Mouse (Mus musculus): ENCODE measurements at regions not wholly inside any gene's neighbourhood (a gene's known extent, or its start where the extent isn't known, plus 50 kb on each side); places are given as distances from the start of the nearest gene placed in this dataset.

DNA sequence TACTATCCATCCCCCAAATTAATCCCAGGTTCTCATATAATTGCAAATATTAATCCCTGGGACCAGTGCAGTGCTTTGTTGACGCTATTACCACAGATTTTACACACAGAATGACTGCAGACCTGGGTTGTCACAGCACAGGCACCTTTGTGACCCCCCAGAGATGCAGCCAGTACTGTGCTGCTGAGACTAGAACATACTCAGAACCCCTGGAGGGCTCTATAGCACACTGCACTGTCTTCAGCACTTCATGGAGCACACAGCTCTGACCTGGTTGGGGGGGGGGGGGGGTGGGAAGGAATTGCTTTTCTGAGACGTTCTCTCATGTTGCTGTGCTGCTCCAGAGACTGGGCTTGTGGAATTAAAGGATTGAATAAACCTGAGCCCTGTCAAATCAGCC is 154.9 kb upstream of the Gm34302 start:
- Histone ChIP-seq H3K9ac (no peak overlapping the region), H3K36me3 (no peaks in the 10 kb centered on the region), H3K4me1 (no peaks in the 10 kb centered on the region), H3K27ac (no peak overlapping the region), H3K4me3 (replicated peaks) (no peak overlapping the region), H3K4me2 (no peak overlapping the region), H3K27me3 (no peaks in the 10 kb centered on the region), H3K9me3 (replicated peaks) (no peaks in the 10 kb centered on the region)
- no peak for ATAC-seq (replicated peaks; ENCODE audit: low FRiP score)
- 47% methylated on average over 2 of the region's 2 CpGs for WGBS

- H3K27ac ChIP-seq = no peak overlapping the region
- H3K27me3 ChIP-seq = no peaks in the 10 kb centered on the region
- H3K9ac ChIP-seq = no peak overlapping the region
- no peaks in the 10 kb centered on the region for H3K9me3 ChIP-seq (replicated peaks)
- H3K36me3 ChIP-seq = no peaks in the 10 kb centered on the region
- 85% methylated on average over 5 of the region's 5 CpGs for WGBS
- H3K4me3 ChIP-seq (replicated peaks) = no peak overlapping the region
- ATAC-seq (replicated peaks; ENCODE audit: low FRiP score) = no peak
- H3K4me2 ChIP-seq = no peak overlapping the region
- no peaks in the 10 kb centered on the region for H3K4me1 ChIP-seq
These were observed 154.2 kb upstream of the Gm34302 start for GRCm38 (mm10) chr3:63637913-63638312.

- no peak for ATAC-seq (replicated peaks; ENCODE audit: low FRiP score)
- Histone ChIP-seq H3K4me2 (no peak overlapping the region), H3K36me3 (no peaks in the 10 kb centered on the region), H3K4me3 (replicated peaks) (no peak overlapping the region), H3K9me3 (replicated peaks) (no peaks in the 10 kb centered on the region), H3K4me1 (no peaks in the 10 kb centered on the region), H3K27ac (no peak overlapping the region), H3K9ac (no peak overlapping the region), H3K27me3 (no peaks in the 10 kb centered on the region)
- 77% methylated on average over 5 of the region's 5 CpGs for WGBS
These were observed 144.0 kb upstream of the Gm34302 start for GRCm38 (mm10) chr3:63627724-63628123.

GRCm38 (mm10) chr3:63616127-63616526 is 132.4 kb upstream of the Gm34302 start:
- Histone ChIP-seq H3K9me3 (replicated peaks) (no peaks in the 10 kb centered on the region), H3K27me3 (no peaks in the 10 kb centered on the region), H3K4me3 (replicated peaks) (no peak overlapping the region), H3K4me1 (peaks cover 3% of the 10 kb centered on the region; the same call in 1 of the 2 replicates), H3K36me3 (no peaks in the 10 kb centered on the region), H3K9ac (no peak overlapping the region), H3K27ac (no peak overlapping the region), H3K4me2 (no peak overlapping the region)
- no peak; the same call in 1 of the 2 replicates for ATAC-seq (replicated peaks; ENCODE audit: low FRiP score)
- 36% methylated on average over 5 of the region's 5 CpGs for WGBS

- H3K9me3 ChIP-seq (replicated peaks) = no peaks in the 10 kb centered on the region
- 37% methylated on average over 1 of the region's 1 CpGs for WGBS
- H3K36me3 ChIP-seq = no peaks in the 10 kb centered on the region
- H3K27me3 ChIP-seq = no peaks in the 10 kb centered on the region
- H3K9ac ChIP-seq = no peak overlapping the region
- no peak for ATAC-seq (replicated peaks; ENCODE audit: low FRiP score)
- no peak overlapping the region for H3K4me2 ChIP-seq
- no peak overlapping the region for H3K4me3 ChIP-seq (replicated peaks)
- H3K4me1 ChIP-seq = peaks cover 10% of the 10 kb centered on the region; the same call in 1 of the 2 replicates
- peak overlapping the region; percentile 19; the same call in 1 of the 2 replicates for H3K27ac ChIP-seq
These were observed 130.0 kb upstream of the Gm34302 start for GRCm38 (mm10) chr3:63613652-63614051.

- no peak overlapping the region for H3K4me2 ChIP-seq
- no peak overlapping the region for H3K4me3 ChIP-seq (replicated peaks)
- H3K9ac ChIP-seq = no peak overlapping the region
- no peaks in the 10 kb centered on the region for H3K9me3 ChIP-seq (replicated peaks)
- no peaks in the 10 kb centered on the region for H3K27me3 ChIP-seq
- no peaks in the 10 kb centered on the region for H3K36me3 ChIP-seq
- H3K27ac ChIP-seq = peak overlapping the region; percentile 19; the same call in 1 of the 2 replicates
- peaks cover 10% of the 10 kb centered on the region; the same call in 1 of the 2 replicates for H3K4me1 ChIP-seq
- peak; percentile 78 for ATAC-seq (replicated peaks; ENCODE audit: low FRiP score)
- WGBS = 18% methylated on average over 3 of the region's 3 CpGs
These were observed 129.2 kb upstream of the Gm34302 start for GRCm38 (mm10) chr3:63612767-63613363.

GRCm38 (mm10) chr3:63610113-63610919 is 126.6 kb upstream of the Gm34302 start:
- Histone ChIP-seq H3K27me3 (no peaks in the 10 kb centered on the region), H3K27ac (peak overlapping the region; percentile 60), H3K9me3 (replicated peaks) (no peaks in the 10 kb centered on the region), H3K9ac (no peak overlapping the region), H3K4me3 (replicated peaks) (peak overlapping the region; percentile 26; the same call in 1 of the 2 replicates), H3K36me3 (no peaks in the 10 kb centered on the region), H3K4me2 (peak overlapping the region; percentile 51), H3K4me1 (peaks cover 10% of the 10 kb centered on the region; the same call in 1 of the 2 replicates)
- ATAC-seq (replicated peaks; ENCODE audit: low FRiP score) = peak; percentile 63
- WGBS = 32% methylated on average over 5 of the region's 5 CpGs

DNA sequence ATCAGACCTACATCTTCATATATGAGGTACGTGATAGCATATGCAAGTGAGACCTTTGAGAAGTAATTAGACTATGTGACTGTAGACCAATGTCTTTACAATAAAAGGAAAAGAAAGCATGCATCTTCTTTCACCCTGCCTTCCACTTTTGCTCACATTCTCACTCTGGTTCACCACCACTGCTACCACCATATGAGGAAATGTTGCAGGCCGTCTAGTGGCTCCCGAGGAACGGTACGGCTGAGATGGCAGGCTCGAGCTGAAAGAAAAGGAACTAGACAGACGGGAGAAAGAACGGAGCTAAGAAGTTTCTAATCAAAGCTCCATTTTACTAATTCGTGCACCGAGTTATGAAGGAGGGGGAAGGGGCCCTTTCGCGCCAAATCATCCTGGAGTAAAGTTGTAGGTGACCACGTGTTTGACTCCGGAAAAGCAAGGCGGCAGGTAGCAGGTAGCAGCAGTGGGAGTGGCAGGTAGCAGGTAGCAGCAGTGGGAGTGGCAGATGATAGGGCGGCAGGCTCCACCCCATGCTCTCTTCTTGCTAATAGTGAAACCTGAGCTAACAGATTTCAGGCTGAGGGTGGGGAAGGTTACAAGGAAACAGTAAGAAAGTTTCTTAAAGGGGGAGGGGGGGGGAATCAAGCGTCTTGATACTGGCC is 125.9 kb upstream of the Gm34302 start:
- no peak overlapping the region for H3K9ac ChIP-seq
- peaks cover 10% of the 10 kb centered on the region; the same call in 1 of the 2 replicates for H3K4me1 ChIP-seq
- peak overlapping the region; percentile 26 for H3K4me3 ChIP-seq (replicated peaks)
- no peaks in the 10 kb centered on the region for H3K36me3 ChIP-seq
- H3K27ac ChIP-seq = peak overlapping the region; percentile 60
- WGBS = 20% methylated on average over 17 of the region's 17 CpGs
- no peaks in the 10 kb centered on the region for H3K9me3 ChIP-seq (replicated peaks)
- H3K4me2 ChIP-seq = peak overlapping the region; percentile 51
- H3K27me3 ChIP-seq = no peaks in the 10 kb centered on the region
- ATAC-seq (replicated peaks; ENCODE audit: low FRiP score) = peak; percentile 83

GRCm38 (mm10) chr3:63582717-63583696 is 99.3 kb upstream of the Gm34302 start:
- 48% methylated on average over 15 of the region's 15 CpGs for WGBS
- Histone ChIP-seq H3K4me2 (no peak overlapping the region), H3K27ac (no peak overlapping the region), H3K9me3 (replicated peaks) (no peaks in the 10 kb centered on the region), H3K36me3 (no peaks in the 10 kb centered on the region), H3K9ac (no peak overlapping the region), H3K4me1 (peaks cover 8% of the 10 kb centered on the region; the same call in 1 of the 2 replicates), H3K4me3 (replicated peaks) (no peak overlapping the region), H3K27me3 (no peaks in the 10 kb centered on the region)
- peak; percentile 59 for ATAC-seq (replicated peaks; ENCODE audit: low FRiP score)

DNA sequence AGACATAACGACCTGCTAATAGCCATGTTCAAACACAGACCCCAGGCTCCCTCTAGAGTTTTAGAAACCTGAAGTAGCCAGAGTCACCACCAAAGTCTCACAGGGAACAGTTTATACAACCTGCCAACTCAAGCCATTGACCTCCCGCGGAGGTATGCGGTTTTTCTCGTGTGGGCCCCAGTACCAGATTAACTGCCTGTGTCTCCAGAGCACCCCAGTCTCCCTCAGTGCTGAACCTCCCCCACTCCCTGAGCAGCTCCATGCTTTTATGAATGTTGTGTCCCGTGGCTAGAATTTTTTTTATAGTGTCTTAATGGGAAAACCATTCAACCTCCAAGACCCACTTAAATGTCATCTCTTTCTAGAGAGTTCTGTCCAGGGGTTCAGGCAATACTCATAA is 98.5 kb upstream of the Gm34302 start:
- 32% methylated on average over 6 of the region's 6 CpGs for WGBS

DNA sequence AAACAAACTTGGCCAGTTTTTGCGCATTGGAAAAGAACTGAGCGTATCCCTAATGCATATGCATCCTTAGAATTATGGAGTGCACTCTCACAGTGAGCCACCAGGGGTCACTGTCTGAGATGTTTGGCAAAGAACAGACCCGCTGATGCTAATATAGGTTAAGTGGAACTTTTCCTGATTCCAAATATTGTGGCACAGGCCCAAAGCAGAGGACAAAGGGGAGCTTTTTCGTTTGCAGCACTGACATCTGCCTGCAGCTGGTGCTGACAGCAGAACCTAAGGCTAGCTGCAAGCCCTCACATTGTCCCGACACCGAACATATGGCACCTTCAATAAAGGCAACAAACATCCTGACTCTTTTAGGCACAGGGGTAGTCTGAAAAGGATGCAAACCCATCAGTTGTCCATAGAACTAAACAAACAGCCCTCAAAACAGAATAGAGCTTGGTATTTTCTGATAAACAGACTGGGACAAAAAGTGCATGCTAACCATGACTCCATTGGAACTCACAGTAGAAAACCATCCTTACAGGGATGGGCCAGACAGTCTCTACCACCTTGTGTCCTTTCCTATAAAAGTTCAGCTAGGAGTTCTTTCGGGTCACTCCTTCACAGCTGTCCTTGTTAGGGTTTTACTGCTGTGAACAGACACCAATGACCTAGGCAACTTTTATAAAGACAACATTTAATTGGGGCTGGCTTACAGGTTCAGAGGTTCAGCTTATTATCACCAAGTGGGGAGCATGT is 87.1 kb upstream of the Gm34302 start:
- H3K4me3 ChIP-seq (replicated peaks) = no peak overlapping the region
- no peak overlapping the region for H3K9ac ChIP-seq
- H3K4me2 ChIP-seq = no peak overlapping the region
- no peaks in the 10 kb centered on the region for H3K9me3 ChIP-seq (replicated peaks)
- no peaks in the 10 kb centered on the region for H3K36me3 ChIP-seq
- 39% methylated on average over 7 of the region's 7 CpGs for WGBS
- H3K27ac ChIP-seq = no peak overlapping the region
- peak; percentile 77 for ATAC-seq (replicated peaks; ENCODE audit: low FRiP score)
- no peaks in the 10 kb centered on the region for H3K27me3 ChIP-seq
- H3K4me1 ChIP-seq = 0 out of 2 replicates have a peak, but pooled peaks cover 2% of the 10 kb centered on the region

More for the DNA sequence above, 98.5 kb upstream of the Gm34302 start:
- Histone ChIP-seq H3K9me3 (replicated peaks) (no peaks in the 10 kb centered on the region), H3K27me3 (no peaks in the 10 kb centered on the region), H3K27ac (no peak overlapping the region), H3K36me3 (no peaks in the 10 kb centered on the region), H3K9ac (no peak overlapping the region), H3K4me1 (peaks cover 8% of the 10 kb centered on the region; the same call in 1 of the 2 replicates), H3K4me2 (no peak overlapping the region), H3K4me3 (replicated peaks) (no peak overlapping the region)
- ATAC-seq (replicated peaks; ENCODE audit: low FRiP score) = no peak

Data from kidney, embryonic 15.5 days (tissue).